Mouse (Mus musculus) forebrain, embryonic 13.5 days (tissue): ENCODE results near the gene Chd6. TPM values are rescaled to one million over a fixed set of nuclear protein-coding genes. Genes with fewer than 3 reads are reported as not detected.

Source experiments
- ATAC-seq: fragments of 200-750 bp; cut with Nextera tagmentation; 2 replicates; pipeline ENCODE4 v1.8.0; 2017
- H3K27ac ChIP-seq: fragments of 300-500 bp; sonication (generic); 2 replicates; pipeline ENCODE4 v1.5.1; 2015; ENCODE audit warnings: inconsistent platforms, mild to moderate bottlenecking, moderate library complexity
- H3K27me3 ChIP-seq: fragments of 300-500 bp; sonication (generic); 2 replicates; pipeline ENCODE4 v1.6.1; 2015; ENCODE audit warnings: mild to moderate bottlenecking, inconsistent platforms
- H3K36me3 ChIP-seq: fragments of 300-500 bp; sonication (generic); 2 replicates; pipeline ENCODE4 v1.6.1; 2015; ENCODE audit warnings: mild to moderate bottlenecking, inconsistent platforms; ENCODE audit not compliant: poor library complexity, severe bottlenecking
- H3K4me1 ChIP-seq: fragments of 300-500 bp; sonication (generic); 2 replicates; pipeline ENCODE4 v1.6.1; 2015; ENCODE audit warnings: inconsistent platforms
- H3K4me2 ChIP-seq: fragments of 300-500 bp; sonication (generic); 2 replicates; pipeline ENCODE4 v1.6.1; 2015; ENCODE audit warnings: inconsistent platforms, mild to moderate bottlenecking, moderate library complexity
- H3K4me3 ChIP-seq: fragments of 300-500 bp; sonication (generic); 2 replicates; pipeline ENCODE4 v1.5.1; 2015; ENCODE audit warnings: mild to moderate bottlenecking, inconsistent platforms
- H3K9ac ChIP-seq: fragments of 300-500 bp; sonication (generic); 2 replicates; pipeline ENCODE4 v1.6.1; 2015; ENCODE audit warnings: mild to moderate bottlenecking, inconsistent platforms
- H3K9me3 ChIP-seq: fragments of 300-500 bp; sonication (generic); replicated peaks from 2 replicates; pipeline ENCODE4 v1.6.1; 2016; ENCODE audit warnings: inconsistent platforms
- WGBS: fragments of 180-500 bp; shearing (Covaris S2); methylation state at CpG from one replicate; pipeline ENCODE4 v1.1.7; 2015; 5-methylcytosine and 5-hydroxymethylcytosine counted together
- polyA plus RNA-seq: library from polyadenylated mRNA; unstranded; fragments of >200 nt; fragmentation: Nextera tagmentation; extraction: Ambion mirVana; gene quantifications from 2 replicates; pipeline ENCODE4 v1.2.1, GENCODE M21; 2015

The Chd6 gene
- polyA plus RNA-seq, 1 experiment from 2014 or later: 44.4 TPM

GRCm38 (mm10) chr2:160940930-160941709, 167.8 kb downstream of the Chd6 start:
- peaks cover 11% of the 10 kb centered on the region; the same call in 1 of the 2 replicates for H3K36me3 ChIP-seq
- no peaks in the 10 kb centered on the region for H3K4me1 ChIP-seq
- no peak overlapping the region for H3K27ac ChIP-seq
- WGBS: 76% methylated on average over 17 of the region's 17 CpGs
- no peak overlapping the region for H3K9ac ChIP-seq
- no peaks in the 10 kb centered on the region for H3K9me3 ChIP-seq
- no peaks in the 10 kb centered on the region for H3K27me3 ChIP-seq
- no peak for ATAC-seq
- H3K4me2 ChIP-seq: no peak overlapping the region
- no peak overlapping the region for H3K4me3 ChIP-seq

- no peaks in the 10 kb centered on the region for H3K4me1 ChIP-seq
- ATAC-seq: no peak
- no peaks in the 10 kb centered on the region for H3K36me3 ChIP-seq
- H3K27ac ChIP-seq: no peak overlapping the region
- H3K4me2 ChIP-seq: no peak overlapping the region
- WGBS: 79% methylated on average over 4 of the region's 4 CpGs
- no peaks in the 10 kb centered on the region for H3K27me3 ChIP-seq
- H3K4me3 ChIP-seq: no peak overlapping the region
- no peaks in the 10 kb centered on the region; the same call in 1 of the 2 replicates for H3K9me3 ChIP-seq
- H3K9ac ChIP-seq: no peak overlapping the region
These were observed 174.4 kb downstream of the Chd6 start for GRCm38 (mm10) chr2:160934451-160934850.

GRCm38 (mm10) chr2:160933890-160934289, 175.0 kb downstream of the Chd6 start:
- no peak overlapping the region for H3K4me3 ChIP-seq
- ATAC-seq: no peak

GRCm38 (mm10) chr2:160932981-160933380, 175.9 kb downstream of the Chd6 start:
- no peak overlapping the region for H3K27ac ChIP-seq
- H3K36me3 ChIP-seq: no peaks in the 10 kb centered on the region
- H3K27me3 ChIP-seq: no peaks in the 10 kb centered on the region
- no peak for ATAC-seq
- WGBS: 83% methylated on average over 3 of the region's 3 CpGs
- H3K4me2 ChIP-seq: no peak overlapping the region
- H3K9ac ChIP-seq: no peak overlapping the region
- no peak overlapping the region for H3K4me3 ChIP-seq
- H3K9me3 ChIP-seq: no peaks in the 10 kb centered on the region; the same call in 1 of the 2 replicates
- H3K4me1 ChIP-seq: no peaks in the 10 kb centered on the region

More at GRCm38 (mm10) chr2:160933890-160934289, 175.0 kb downstream of the Chd6 start:
- Histone ChIP-seq H3K9ac (no peak overlapping the region), H3K27ac (no peak overlapping the region), H3K9me3 (no peaks in the 10 kb centered on the region; the same call in 1 of the 2 replicates), H3K27me3 (no peaks in the 10 kb centered on the region), H3K36me3 (no peaks in the 10 kb centered on the region), H3K4me2 (no peak overlapping the region), H3K4me1 (no peaks in the 10 kb centered on the region)
- WGBS: 66% methylated on average over 5 of the region's 5 CpGs

- no peak overlapping the region for H3K4me2 ChIP-seq
- no peak overlapping the region for H3K9ac ChIP-seq
- H3K27me3 ChIP-seq: no peaks in the 10 kb centered on the region
- no peak for ATAC-seq
- WGBS: 82% methylated on average over 8 of the region's 8 CpGs
- H3K36me3 ChIP-seq: no peaks in the 10 kb centered on the region
- no peak overlapping the region for H3K27ac ChIP-seq
- H3K9me3 ChIP-seq: no peaks in the 10 kb centered on the region; the same call in 1 of the 2 replicates
- no peak overlapping the region for H3K4me3 ChIP-seq
- H3K4me1 ChIP-seq: no peaks in the 10 kb centered on the region
These were observed 176.6 kb downstream of the Chd6 start for GRCm38 (mm10) chr2:160932325-160932724.

- Histone ChIP-seq H3K4me2 (no peak overlapping the region), H3K27me3 (no peaks in the 10 kb centered on the region), H3K36me3 (no peaks in the 10 kb centered on the region), H3K27ac (no peak overlapping the region), H3K4me1 (no peaks in the 10 kb centered on the region), H3K9me3 (no peaks in the 10 kb centered on the region; the same call in 1 of the 2 replicates), H3K4me3 (no peak overlapping the region), H3K9ac (no peak overlapping the region)
- 96% methylated on average over 5 of the region's 5 CpGs for WGBS
- no peak for ATAC-seq
These were observed 177.5 kb downstream of the Chd6 start for GRCm38 (mm10) chr2:160931378-160931777.

- no peaks in the 10 kb centered on the region for H3K4me1 ChIP-seq
These were observed 183.7 kb downstream of the Chd6 start for GRCm38 (mm10) chr2:160925203-160925602.

GRCm38 (mm10) chr2:160921285-160921684, 187.6 kb downstream of the Chd6 start:
- Histone ChIP-seq H3K4me3 (no peak overlapping the region), H3K36me3 (no peaks in the 10 kb centered on the region), H3K4me1 (peaks cover 15% of the 10 kb centered on the region), H3K9ac (no peak overlapping the region), H3K4me2 (no peak overlapping the region), H3K27me3 (0 out of 2 replicates have a peak, but pooled peaks cover 5% of the 10 kb centered on the region), H3K9me3 (no peaks in the 10 kb centered on the region), H3K27ac (no peak overlapping the region)
- WGBS: 79% methylated on average over 4 of the region's 7 CpGs
- no peak for ATAC-seq

More at GRCm38 (mm10) chr2:160925203-160925602, 183.7 kb downstream of the Chd6 start:
- no peak overlapping the region for H3K9ac ChIP-seq
- no peak for ATAC-seq
- no peaks in the 10 kb centered on the region for H3K36me3 ChIP-seq
- WGBS: 63% methylated on average over 9 of the region's 9 CpGs
- H3K27me3 ChIP-seq: no peaks in the 10 kb centered on the region
- no peak overlapping the region for H3K27ac ChIP-seq
- no peaks in the 10 kb centered on the region for H3K9me3 ChIP-seq
- H3K4me2 ChIP-seq: no peak overlapping the region
- no peak overlapping the region for H3K4me3 ChIP-seq

GRCm38 (mm10) chr2:160918930-160919215, 190.0 kb downstream of the Chd6 start:
- Histone ChIP-seq H3K9me3 (no peaks in the 10 kb centered on the region), H3K36me3 (no peaks in the 10 kb centered on the region), H3K4me3 (no peak overlapping the region), H3K27me3 (peaks cover 20% of the 10 kb centered on the region; the same call in 1 of the 2 replicates), H3K4me1 (peaks cover 16% of the 10 kb centered on the region), H3K9ac (no peak overlapping the region), H3K27ac (no peak overlapping the region), H3K4me2 (no peak overlapping the region)
- ATAC-seq: no peak
- 75% methylated on average over 2 of the region's 2 CpGs for WGBS

GRCm38 (mm10) chr2:160918154-160918929, 190.5 kb downstream of the Chd6 start:
- no peak overlapping the region for H3K27ac ChIP-seq
- peaks cover 16% of the 10 kb centered on the region for H3K4me1 ChIP-seq
- ATAC-seq: no peak
- no peak overlapping the region for H3K4me3 ChIP-seq
- H3K27me3 ChIP-seq: peaks cover 24% of the 10 kb centered on the region
- no peak overlapping the region for H3K9ac ChIP-seq
- H3K36me3 ChIP-seq: no peaks in the 10 kb centered on the region
- H3K9me3 ChIP-seq: no peaks in the 10 kb centered on the region
- WGBS: 39% methylated on average over 8 of the region's 8 CpGs
- no peak overlapping the region for H3K4me2 ChIP-seq

- H3K9me3 ChIP-seq: no peaks in the 10 kb centered on the region
- no peaks in the 10 kb centered on the region for H3K36me3 ChIP-seq
- no peak overlapping the region for H3K4me2 ChIP-seq
- no peak overlapping the region for H3K9ac ChIP-seq
- H3K27ac ChIP-seq: no peak overlapping the region
- H3K4me1 ChIP-seq: peaks cover 20% of the 10 kb centered on the region
- ATAC-seq: no peak
- no peak overlapping the region for H3K4me3 ChIP-seq
- WGBS: 96% methylated on average over 3 of the region's 3 CpGs
- H3K27me3 ChIP-seq: peaks cover 35% of the 10 kb centered on the region
These were observed 191.6 kb downstream of the Chd6 start for GRCm38 (mm10) chr2:160917313-160917712.

- no peaks in the 10 kb centered on the region for H3K9me3 ChIP-seq
- H3K27me3 ChIP-seq: peaks cover 41% of the 10 kb centered on the region
- H3K4me3 ChIP-seq: no peak overlapping the region
- H3K4me1 ChIP-seq: peaks cover 26% of the 10 kb centered on the region
- no peak overlapping the region for H3K9ac ChIP-seq
- H3K27ac ChIP-seq: no peak overlapping the region
- WGBS: 68% methylated on average over 8 of the region's 8 CpGs
- H3K4me2 ChIP-seq: no peak overlapping the region
- no peaks in the 10 kb centered on the region for H3K36me3 ChIP-seq
- ATAC-seq: no peak
These were observed 192.2 kb downstream of the Chd6 start for GRCm38 (mm10) chr2:160916714-160917113.
